Mouse (Mus musculus) ovary, postnatal 10 days (tissue): Measurements from ENCODE around the gene Synpo2l.
"Not testable (repeated sequence)": the region's sequence is repeated elsewhere in the genome, so short reads cannot be mapped to it uniquely, and the experiment has no call there.

Source experiments
- DNase-seq: peaks from one replicate; pipeline ENCODE4 v3.0.0; 2022; ENCODE audit warnings: low spot score

Synpo2l gene

DNA sequence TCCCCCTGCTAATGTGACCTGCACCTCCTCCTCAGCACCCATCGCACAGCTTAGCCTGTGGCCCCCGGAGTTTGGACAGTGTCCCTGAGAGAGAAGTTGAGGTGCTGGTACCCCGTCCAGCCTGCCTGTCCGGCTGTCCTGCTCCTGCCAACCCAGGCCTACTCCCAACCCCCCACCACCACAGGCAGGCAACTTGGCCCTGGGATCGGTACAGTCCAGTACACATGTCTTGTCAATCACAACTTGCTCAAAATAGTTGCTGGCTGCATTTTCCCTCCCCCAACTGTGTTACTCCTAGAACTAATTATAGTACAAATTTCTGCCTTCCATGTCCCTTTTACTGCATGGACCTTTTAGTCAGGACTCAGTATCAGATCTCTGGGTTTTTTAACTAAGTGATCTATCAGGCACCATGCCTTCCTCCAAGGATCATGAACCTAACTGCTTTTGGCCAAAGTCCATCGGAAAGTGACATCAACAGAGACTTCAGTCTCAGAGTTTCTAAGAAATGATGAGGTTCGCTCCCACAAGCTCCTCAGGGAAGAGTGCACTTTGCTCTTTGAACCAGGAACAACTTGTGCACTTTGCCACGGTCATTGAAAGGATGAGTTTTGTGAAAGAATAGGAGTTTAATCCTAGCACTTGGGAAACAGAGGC lies at the start of gene Synpo2l:
TSS of gene Synpo2l (minus strand) at position 201 of the 657 bp plus-strand sequence.
- no peak for DNase-seq

DNA sequence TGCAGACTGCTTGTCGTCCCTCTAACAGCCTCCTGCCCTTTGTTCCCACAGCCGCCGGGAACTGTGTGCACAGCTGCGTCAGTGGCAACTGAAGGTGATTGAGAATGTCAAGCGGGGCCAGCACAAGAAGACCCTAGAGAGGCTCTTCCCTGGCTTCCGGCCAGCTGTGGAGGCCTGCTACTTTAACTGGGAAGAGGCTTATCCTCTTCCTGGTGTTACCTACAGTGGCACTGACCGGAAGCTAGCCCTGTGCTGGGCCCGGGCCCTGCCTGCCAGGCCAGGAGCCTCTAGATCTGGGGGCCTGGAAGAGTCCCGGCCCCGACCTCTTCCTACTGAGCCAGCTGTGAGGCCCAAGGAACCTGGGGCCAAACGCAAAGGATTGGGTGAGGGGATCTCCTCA lies 45.7 kb upstream of the Synpo2l start:
- no peak for DNase-seq

DNA sequence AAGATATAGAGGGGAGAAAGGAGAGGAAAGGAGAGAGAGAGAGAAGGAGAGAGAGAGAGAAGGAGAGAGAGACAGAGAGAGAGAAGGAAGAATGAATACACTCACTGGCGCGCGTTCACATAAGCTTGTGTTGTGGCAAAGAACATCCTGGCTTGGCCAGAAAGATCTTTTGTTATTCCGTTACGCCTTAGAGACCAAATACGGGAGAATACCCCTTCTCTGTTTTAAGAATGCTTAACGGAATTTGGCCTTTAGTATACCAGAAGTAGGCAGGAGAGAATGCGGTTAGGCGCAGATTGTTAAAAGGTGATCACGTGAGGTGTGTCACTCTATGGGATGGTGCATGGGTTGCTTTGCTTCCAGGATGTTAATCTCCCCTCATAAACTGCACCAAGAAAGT lies 40.1 kb upstream of the Synpo2l start:
- DNase-seq: no peak

DNA sequence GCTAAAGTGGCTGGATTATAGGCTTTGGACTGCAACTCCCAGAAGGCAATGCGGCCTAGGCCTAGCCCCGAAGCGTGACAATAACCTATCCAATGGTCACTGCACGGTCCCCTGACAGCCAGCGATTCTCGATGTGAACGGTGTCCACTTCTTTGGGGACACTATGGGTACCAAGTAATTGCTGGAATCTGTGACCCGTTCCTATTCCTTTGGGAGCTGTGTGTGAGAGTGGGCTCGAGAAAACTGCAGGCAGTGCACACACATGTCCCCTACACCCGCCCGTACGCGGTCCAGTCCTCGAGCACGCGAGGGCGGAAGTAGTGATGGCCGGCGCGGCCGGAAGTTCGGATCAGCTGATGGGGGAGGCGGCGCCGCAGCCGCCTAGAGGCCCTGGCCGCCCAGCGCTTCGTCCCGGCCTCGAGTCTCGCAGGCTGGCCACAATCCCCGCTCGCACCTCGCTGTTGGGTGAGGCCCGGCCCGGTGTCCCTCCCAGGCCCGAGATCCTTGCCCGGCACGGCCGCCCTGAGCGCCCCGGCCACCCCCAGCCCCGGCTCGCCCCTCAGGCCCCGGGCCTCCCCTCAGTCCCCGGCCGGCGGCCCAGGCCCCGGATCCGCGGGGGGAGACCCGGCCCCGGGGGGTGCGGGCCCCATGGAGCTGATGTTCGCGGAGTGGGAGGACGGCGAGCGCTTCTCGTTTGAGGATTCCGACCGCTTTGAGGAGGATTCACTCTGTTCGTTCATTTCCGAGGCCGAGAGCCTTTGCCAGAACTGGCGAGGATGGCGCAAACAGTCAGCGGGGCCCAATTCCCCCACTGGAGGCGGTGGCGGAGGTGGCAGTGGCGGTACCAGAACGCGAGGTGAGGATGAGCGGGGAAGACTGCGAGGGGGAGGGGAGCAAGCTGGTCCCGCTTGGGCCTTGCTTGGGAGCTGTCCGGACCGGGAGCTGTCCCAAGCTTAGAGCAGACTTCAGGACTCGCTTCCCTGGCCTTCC lies 39.3 kb upstream of the Synpo2l start, which contains the start of gene Zswim8:
TSS of gene Zswim8 (plus strand) at position 352 of the 990 bp plus-strand sequence.
- peak; percentile 77 for DNase-seq

DNA sequence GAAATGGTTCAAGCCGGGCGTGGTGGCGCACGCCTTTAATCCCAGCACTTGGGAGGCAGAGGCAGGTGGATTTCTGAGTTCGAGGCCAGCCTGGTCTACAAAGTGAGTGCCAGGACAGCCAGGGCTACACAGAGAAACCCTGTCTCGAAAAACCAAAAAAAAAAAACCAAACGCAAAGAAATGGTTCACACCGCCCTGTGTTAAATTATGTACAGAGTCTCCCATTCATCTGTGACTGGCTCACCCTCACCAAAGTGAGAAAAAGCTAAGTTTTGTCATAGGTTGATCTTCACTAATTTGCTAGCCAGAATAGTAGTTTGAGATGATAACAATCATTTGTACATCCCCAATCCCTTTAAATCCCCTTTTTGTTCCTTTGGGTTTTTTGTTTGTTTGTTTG lies 35.3 kb upstream of the Synpo2l start:
- DNase-seq: not testable (repeated sequence)

DNA sequence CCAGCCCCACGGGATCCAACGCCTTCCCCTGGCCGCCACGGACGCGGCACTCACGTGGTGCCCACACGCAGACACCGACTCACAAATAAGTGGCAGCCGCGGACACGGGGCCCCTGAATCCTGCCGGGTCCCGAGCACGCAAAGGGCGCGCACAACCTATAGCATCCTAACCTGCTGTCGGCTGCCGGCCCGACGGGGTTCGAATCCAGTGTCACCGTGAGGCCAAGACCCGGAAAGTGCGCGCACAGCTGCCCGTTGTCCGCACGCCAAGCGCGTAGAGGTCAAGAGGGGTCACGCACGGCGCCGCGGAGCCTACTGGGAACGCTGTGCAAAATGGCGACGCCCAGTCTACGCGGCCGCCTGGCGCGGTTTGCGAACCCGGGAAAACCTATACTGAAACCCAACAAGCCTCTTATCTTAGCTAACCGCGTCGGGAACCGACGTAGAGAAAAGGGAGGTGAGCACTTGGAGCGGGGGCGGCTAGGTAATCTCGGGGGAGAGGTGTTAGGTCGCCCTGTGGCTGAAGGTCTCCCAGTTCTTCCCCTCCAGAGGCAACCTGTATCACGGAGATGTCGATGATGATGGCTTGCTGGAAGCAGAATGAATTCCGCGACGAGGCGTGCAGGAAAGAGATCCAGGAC lies 34.7 kb upstream of the Synpo2l start, which contains the start of gene Chchd1:
TSS of gene Chchd1 (plus strand) at position 266 of the 641 bp plus-strand sequence.
- peak; percentile 94 for DNase-seq

DNA sequence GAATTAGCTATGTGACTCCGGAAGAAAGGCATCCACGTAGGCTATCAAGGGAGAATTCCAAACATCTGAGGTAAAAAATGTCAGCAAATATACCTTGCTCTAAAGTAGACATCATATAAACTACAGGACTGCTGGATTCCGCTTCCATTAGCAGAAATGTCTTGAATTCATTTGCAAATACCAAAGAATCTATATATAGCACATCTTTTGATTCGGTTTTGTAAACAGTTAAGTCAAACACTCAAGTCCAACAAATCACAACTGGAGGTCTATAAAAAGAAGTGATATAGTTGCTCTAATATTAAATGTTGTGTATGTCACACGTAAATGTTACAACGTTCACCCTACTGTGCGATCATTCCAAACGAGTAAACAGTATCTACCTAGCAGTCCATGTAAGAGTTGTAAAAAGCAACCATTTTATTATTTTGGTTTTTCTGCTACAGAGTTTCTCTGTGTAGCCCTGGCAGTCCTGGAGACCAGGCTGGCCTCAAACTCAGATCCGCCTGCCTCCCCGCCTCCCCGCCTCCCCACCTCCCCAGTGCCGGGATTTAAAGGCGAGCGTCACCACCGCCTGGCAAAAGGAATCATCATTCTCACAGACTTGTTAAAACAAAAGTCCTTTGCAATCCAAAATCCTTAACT lies 34.1 kb upstream of the Synpo2l start:
- no peak for DNase-seq

DNA sequence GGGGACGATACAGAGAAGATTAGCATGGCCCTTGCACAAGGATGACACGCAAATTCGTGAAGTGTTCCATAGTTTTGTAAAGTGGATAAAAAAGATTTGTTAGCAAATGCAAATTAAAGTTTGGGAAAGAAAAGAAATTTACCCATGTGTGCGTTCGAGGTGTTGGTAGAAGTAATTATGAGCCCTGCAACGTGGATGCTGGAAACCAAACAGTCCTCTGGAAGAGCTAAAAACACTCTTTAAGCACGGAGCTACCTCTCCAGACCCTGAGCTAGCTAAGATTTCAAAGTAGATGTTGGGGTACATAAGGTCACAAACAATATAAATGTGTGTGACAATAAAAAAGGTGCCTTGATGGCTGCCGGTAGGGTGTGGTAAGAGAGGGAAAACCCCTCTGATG lies 33.4 kb upstream of the Synpo2l start:
- DNase-seq: no peak

DNA sequence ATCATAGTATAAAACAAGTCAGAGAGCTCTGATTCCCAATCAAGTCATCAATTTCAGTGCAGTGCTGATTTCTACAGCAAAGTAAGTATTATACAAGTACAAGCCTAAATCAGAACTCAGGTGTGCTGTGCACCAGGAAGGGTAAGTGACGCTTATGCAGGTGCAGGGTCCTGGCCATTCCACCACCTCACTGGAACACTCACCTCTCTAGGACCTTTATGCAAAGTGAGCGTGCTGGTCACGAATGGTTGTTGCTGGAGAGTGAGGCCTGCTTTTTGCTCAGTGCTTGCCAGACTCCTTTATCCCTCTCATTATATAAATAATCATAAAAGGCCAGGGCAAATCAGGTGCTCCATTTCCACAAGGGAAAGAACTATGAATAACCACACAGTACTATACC lies 32.2 kb upstream of the Synpo2l start:
- DNase-seq: no peak

DNA sequence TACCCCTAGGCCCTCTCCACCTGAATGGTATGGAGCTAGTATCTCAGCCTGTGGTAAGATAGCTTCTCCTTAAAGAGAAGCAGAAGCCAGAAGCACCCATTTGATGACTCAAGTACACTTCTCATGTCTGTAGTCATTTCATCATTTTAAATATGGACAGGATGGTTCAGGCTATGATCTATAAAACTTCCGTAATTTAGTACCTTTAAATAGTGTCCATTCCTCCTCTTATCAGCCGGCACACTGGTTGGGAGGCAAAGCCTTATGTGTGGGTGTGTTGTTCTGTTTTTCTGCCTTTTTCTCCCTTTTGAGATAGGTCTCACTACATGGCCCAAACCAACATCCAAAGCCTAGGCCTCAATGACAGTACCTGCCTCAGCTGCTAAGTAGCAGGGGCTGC lies 30.4 kb upstream of the Synpo2l start:
- no peak for DNase-seq

DNA sequence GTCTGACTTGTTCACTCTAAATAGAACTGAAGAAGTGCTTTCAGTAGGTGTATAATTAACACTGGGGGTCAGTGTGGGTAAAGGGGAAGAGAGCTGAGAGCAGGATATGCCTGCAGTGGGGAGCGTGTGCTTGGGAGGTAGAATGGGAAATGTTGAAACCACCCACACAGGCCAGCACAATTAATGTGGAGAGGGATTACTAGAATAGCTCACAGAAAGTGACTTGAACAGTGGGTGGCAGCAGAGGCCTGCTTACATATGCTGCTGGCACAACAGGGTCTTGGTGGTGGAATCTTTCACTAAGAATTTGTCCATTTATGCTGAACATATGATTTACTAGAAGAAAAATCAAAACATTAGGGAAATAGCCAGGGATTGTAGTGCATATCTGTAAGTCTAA lies 28.8 kb upstream of the Synpo2l start:
- no peak for DNase-seq

DNA sequence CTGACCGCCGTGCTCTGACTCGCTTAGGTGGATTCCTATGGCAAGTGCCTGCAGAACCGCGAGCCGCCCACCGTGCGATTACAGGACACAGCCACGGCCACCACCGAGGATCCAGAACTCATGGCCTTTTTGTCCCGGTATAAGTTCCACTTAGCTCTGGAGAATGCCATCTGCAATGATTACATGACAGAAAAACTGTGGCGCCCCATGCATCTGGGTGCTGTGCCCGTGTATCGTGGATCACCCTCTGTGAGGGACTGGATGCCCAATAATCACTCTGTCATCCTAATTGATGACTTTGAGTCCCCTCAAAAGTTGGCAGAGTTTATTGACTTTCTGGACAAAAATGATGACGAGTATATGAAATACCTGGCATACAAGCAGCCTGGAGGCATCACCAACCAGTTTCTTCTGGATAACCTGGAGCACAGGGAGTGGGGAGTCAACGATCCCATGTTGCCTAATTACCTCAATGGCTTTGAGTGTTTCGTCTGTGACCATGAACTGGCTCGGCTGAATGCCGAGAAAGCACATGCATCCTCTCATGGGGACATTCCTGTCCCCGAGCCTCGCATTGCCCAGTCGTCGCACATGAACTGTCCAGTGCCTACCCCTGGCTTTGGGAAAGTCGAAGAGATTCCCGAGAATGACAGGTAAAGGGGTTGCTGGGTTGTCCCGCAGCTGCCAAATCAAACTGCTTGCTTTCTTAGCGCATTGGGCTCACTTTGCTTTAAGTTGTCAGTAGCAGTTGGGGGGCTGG lies 27.8 kb upstream of the Synpo2l start:
- DNase-seq: no peak

DNA sequence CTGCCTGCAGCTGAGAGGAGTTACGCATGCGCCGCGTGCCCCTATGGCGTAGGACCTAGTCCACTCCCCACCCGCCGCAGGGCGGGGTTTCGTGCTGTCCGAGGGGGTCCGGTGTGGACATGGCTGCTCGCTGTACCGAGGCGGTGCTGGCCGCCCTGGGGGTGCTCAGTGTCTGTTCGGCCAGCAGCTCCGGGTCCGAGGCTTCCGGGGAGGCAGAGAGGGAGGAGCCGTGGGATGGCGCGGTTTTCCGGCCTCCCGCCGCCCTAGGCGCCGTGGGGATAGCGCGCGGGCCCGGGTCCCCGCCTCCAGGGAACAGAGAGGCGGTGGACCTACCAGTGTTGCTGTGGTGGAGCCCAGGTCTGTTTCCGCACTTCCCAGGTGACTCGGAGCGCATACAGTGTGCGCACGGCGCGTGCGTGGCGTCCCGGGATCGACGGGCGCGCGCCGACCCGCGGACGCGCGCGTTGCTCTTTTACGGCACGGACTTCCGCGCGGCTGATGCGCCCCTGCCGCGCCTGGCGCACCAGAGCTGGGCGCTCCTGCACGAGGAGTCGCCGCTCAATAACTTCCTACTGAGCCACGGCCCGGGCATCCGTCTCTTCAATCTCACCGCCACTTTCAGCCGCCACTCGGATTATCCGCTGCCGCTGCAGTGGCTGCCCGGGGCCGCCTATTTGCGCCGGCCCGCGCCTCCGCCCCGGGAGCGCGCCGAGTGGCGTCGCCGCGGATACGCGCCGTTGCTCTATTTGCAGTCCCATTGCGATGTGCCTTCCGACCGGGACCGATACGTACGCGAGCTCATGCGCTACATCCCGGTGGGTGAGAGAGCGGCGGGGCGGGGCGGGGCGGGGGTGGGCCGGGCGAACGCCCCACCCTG lies 27.0 kb upstream of the Synpo2l start, which contains the start of gene Fut11:
TSS of gene Fut11 (plus strand) at position 85 of the 877 bp plus-strand sequence.
- peak; percentile 67 for DNase-seq

DNA sequence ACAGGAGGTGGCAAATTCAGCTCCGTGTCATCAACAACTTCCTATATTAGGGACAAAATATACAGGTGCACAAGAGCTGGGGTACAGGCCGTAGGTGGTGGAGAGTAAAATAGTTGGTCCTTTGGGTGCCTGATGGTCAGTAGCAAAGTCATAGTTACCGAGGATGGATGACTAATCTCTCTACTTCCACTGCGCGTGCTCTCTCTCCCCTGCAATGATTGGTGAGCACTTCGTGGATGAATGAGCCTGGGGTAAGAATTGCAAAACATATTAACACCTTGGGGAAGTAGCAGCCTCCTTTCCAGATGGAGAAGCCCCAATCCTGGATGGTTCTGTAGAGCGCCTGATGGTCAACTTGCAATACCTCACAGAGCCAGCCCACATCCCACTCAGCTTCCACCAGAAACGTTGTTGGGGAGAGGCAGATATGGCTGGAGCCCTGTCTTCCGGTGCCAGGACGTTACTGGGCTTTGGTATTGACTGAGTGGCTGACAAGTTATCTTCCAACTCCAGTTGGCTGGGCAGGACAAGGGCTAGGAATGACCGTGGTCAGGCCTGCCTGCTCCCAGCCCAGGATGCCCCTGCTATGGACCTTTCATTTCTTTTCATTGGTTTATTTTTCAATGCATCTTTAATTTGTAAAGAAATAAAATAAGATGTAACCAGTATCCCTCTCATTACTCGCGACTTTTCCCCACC lies 26.2 kb upstream of the Synpo2l start:
- DNase-seq: no peak

DNA sequence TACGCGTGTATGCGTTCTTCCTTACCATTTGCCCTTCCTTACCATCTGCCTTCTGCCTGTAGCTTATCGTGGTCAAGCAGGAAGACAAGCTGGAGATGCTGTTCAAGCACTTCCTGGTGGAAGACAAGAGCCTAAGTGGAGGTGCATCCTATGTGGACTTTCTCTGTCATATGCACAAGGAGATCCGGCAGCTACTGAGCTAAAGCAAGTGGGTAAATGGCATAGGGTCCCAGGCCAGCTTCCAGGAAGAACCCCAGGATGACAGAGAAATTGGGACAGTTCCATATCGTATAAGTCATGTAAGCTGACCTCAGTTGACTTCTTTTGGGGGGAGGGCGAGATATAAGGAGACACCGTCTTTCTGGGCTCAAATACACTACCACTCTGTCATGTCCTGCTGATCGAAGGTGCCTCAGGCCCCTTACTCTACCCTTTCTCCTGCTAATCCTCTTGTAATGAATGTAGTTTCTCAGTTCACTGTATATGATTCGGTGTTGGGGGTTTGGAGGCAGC lies 25.5 kb upstream of the Synpo2l start:
- DNase-seq: no peak

DNA sequence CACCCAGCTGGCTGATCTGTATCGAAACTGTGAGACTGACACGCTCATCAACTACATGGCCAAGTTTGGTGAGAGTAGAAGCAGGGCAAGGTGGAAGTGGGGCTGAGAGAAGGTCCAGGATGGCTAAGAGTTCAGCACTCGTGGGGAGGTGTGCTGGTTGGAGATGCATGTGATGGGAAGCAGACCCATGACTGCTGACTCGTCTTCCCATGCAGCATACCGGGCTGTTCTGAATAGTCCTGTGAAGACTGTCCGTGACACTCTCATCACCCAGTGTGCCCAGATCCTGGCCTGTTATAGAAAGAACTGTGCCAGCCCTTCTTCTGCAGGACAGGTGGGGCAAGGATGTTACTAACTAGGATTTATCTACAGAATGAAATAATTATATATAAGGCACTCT lies 23.6 kb upstream of the Synpo2l start:
- DNase-seq: no peak

DNA sequence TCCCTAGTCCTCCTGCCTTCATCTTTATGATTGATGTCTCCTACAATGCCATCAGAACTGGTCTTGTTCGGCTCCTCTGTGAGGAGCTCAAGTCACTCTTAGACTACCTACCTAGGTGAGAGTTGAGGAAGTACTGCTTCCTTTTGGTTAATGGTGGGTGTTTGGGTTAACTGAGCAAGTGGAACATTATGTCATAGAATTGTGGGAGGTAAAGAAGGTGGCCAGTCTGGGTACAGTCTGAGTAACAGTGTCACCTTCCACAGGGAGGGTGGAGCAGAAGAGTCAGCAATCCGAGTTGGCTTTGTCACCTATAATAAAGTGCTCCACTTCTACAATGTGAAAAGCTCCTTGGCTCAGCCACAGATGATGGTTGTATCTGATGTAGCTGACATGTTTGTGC lies 20.9 kb upstream of the Synpo2l start:
- no peak for DNase-seq

DNA sequence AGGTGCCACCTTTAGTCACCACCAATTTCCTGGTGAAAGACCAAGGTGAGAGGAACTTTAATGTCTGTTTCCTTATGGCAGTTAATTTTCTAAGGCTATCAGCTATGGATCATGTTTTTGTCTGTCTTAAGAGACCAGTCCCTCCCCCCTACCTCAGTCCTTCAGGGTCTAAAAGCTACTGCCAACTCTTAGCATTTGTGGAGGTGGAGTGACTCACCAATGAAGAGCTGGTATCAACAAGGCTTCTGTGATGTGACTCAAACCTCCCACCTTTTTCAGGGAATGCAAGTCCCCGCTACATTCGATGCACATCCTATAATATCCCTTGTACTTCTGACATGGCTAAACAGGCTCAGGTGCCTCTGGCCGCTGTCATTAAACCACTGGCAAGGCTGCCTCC lies 18.4 kb upstream of the Synpo2l start:
- DNase-seq: no peak

DNA sequence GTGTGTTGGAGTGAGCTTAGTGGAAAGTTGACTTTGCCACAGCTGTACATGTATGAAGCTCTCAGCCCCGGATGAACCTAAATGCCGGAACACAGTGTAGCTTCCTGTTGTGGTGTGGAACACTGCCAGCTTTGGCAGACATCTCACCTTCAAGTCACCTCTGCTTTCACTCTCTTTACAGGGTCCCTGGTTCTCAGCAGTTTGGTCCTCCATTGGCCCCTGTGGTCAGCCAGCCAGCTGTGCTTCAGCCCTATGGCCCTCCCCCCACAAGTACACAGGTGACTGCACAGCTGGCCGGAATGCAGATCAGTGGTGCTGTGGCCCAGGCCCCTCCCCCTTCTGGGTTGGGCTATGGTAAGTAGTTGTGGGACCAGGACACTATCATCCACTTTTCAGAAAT lies 14.3 kb upstream of the Synpo2l start:
- DNase-seq: no peak
